Mouse (Mus musculus) heart, embryonic 16.5 days (tissue): ENCODE results near the gene Bloc1s6. TPM values are rescaled to one million over a fixed set of nuclear protein-coding genes. Genes with fewer than 3 reads are reported as not detected.

Source experiments
- ATAC-seq: fragments of 200-750 bp; cut with Nextera tagmentation; replicated peaks from 2 replicates; pipeline ENCODE4 v1.8.0; 2017; ENCODE audit warnings: moderate number of reproducible peaks; ENCODE audit not compliant: insufficient read depth, low FRiP score; ENCODE audit errors: extremely low read depth
- H3K27ac ChIP-seq: fragments of 300-500 bp; sonication (generic); 2 replicates; pipeline ENCODE4 v1.5.1; 2014; ENCODE audit warnings: mild to moderate bottlenecking, low read length, control low read depth, moderate library complexity
- H3K27me3 ChIP-seq: fragments of 300-500 bp; sonication (generic); 2 replicates; pipeline ENCODE4 v1.6.1; 2014; ENCODE audit warnings: low read length, mixed read lengths; ENCODE audit not compliant: control insufficient read depth, insufficient read depth
- H3K36me3 ChIP-seq: fragments of 300-500 bp; sonication (generic); 2 replicates; pipeline ENCODE4 v1.6.1; 2014; ENCODE audit not compliant: control insufficient read depth, insufficient read depth
- H3K4me1 ChIP-seq: fragments of 300-500 bp; sonication (generic); 2 replicates; pipeline ENCODE4 v1.6.1; 2014; ENCODE audit warnings: low read length, mixed read lengths; ENCODE audit not compliant: control insufficient read depth, insufficient read depth
- H3K4me2 ChIP-seq: fragments of 300-500 bp; sonication (generic); 2 replicates; pipeline ENCODE4 v1.6.1; 2014; ENCODE audit warnings: low read depth, mild to moderate bottlenecking, control low read depth, low read length
- H3K4me3 ChIP-seq: fragments of 300-500 bp; sonication (generic); 2 replicates; pipeline ENCODE4 v1.5.1; 2014; ENCODE audit warnings: mild to moderate bottlenecking, control low read depth, low read length
- H3K9ac ChIP-seq: fragments of 300-500 bp; sonication (generic); 2 replicates; pipeline ENCODE4 v1.6.1; 2014; ENCODE audit warnings: low read length, control low read depth
- H3K9me3 ChIP-seq: fragments of 300-500 bp; sonication (generic); replicated peaks from 2 replicates; pipeline ENCODE4 v1.6.1; 2016; ENCODE audit warnings: low read length; ENCODE audit not compliant: control insufficient read depth
- WGBS: fragments of 180-500 bp; shearing (Covaris S2); extraction: QIAGEN DNeasy Blood & Tissue Kit; methylation state at CpG from one replicate; pipeline ENCODE4 v1.1.7; 2014; 5-methylcytosine and 5-hydroxymethylcytosine counted together
- polyA plus RNA-seq: library from polyadenylated mRNA; unstranded; fragments of >200 nt; fragmentation: Nextera tagmentation; extraction: Ambion mirVana; gene quantifications from 2 replicates; pipeline ENCODE4 v1.2.1, GENCODE M21; 2015

Bloc1s6 gene
- polyA plus RNA-seq, 1 experiment from 2014 or later, result 36.0 TPM

- Histone ChIP-seq H3K4me3 (no peak overlapping the region), H3K4me2 (no peak overlapping the region), H3K36me3 (no peaks in the 10 kb centered on the region), H3K9me3 (no peaks in the 10 kb centered on the region), H3K27ac (no peak overlapping the region), H3K27me3 (no peaks in the 10 kb centered on the region), H3K9ac (no peak overlapping the region), H3K4me1 (peaks cover 2% of the 10 kb centered on the region; the same call in 1 of the 2 replicates)
- ATAC-seq, result no peak
- WGBS, result 82% methylated on average over 1 of the region's 1 CpGs
Measured at GRCm38 (mm10) chr2:122775491-122775890, 37.2 kb downstream of the Bloc1s6 start.

- no peaks in the 10 kb centered on the region for H3K9me3 ChIP-seq
- H3K4me2 ChIP-seq, result no peak overlapping the region
- H3K36me3 ChIP-seq, result no peaks in the 10 kb centered on the region
- no peaks in the 10 kb centered on the region for H3K27me3 ChIP-seq
- 49% methylated on average over 2 of the region's 2 CpGs for WGBS
- H3K27ac ChIP-seq, result no peak overlapping the region
- H3K4me3 ChIP-seq, result no peak overlapping the region
- no peak overlapping the region for H3K9ac ChIP-seq
- no peak for ATAC-seq
- H3K4me1 ChIP-seq, result peaks cover 2% of the 10 kb centered on the region; the same call in 1 of the 2 replicates
Measured at GRCm38 (mm10) chr2:122776823-122777222, 38.5 kb downstream of the Bloc1s6 start.

GRCm38 (mm10) chr2:122779967-122780366 lies 41.7 kb downstream of the Bloc1s6 start:
- no peak overlapping the region for H3K4me3 ChIP-seq
- H3K27ac ChIP-seq, result no peak overlapping the region
- 57% methylated on average over 5 of the region's 5 CpGs for WGBS
- no peaks in the 10 kb centered on the region for H3K27me3 ChIP-seq
- no peaks in the 10 kb centered on the region for H3K9me3 ChIP-seq
- no peak overlapping the region for H3K4me2 ChIP-seq
- H3K9ac ChIP-seq, result no peak overlapping the region
- no peak for ATAC-seq
- H3K36me3 ChIP-seq, result no peaks in the 10 kb centered on the region
- peaks cover 2% of the 10 kb centered on the region; the same call in 1 of the 2 replicates for H3K4me1 ChIP-seq

- H3K27ac ChIP-seq, result no peak overlapping the region
- H3K9me3 ChIP-seq, result no peaks in the 10 kb centered on the region
- H3K4me3 ChIP-seq, result no peak overlapping the region
- WGBS, result 39% methylated on average over 3 of the region's 3 CpGs
- H3K4me1 ChIP-seq, result peaks cover 2% of the 10 kb centered on the region; the same call in 1 of the 2 replicates
- H3K27me3 ChIP-seq, result no peaks in the 10 kb centered on the region
- no peak overlapping the region for H3K9ac ChIP-seq
- ATAC-seq, result no peak
- no peak overlapping the region for H3K4me2 ChIP-seq
- H3K36me3 ChIP-seq, result no peaks in the 10 kb centered on the region
Measured at GRCm38 (mm10) chr2:122780447-122780846, 42.1 kb downstream of the Bloc1s6 start.

- no peaks in the 10 kb centered on the region for H3K27me3 ChIP-seq
- H3K36me3 ChIP-seq, result no peaks in the 10 kb centered on the region
- H3K9ac ChIP-seq, result no peak overlapping the region
- H3K4me2 ChIP-seq, result no peak overlapping the region
- H3K4me3 ChIP-seq, result no peak overlapping the region
- WGBS, result 69% methylated on average over 8 of the region's 8 CpGs
- H3K27ac ChIP-seq, result no peak overlapping the region
- no peaks in the 10 kb centered on the region for H3K9me3 ChIP-seq
- peaks cover 2% of the 10 kb centered on the region; the same call in 1 of the 2 replicates for H3K4me1 ChIP-seq
- ATAC-seq, result no peak
Measured at GRCm38 (mm10) chr2:122781590-122782356, 43.5 kb downstream of the Bloc1s6 start.

- no peak for ATAC-seq
- Histone ChIP-seq H3K36me3 (no peaks in the 10 kb centered on the region), H3K9me3 (no peaks in the 10 kb centered on the region), H3K27ac (no peak overlapping the region), H3K4me1 (peaks cover 2% of the 10 kb centered on the region; the same call in 1 of the 2 replicates), H3K27me3 (no peaks in the 10 kb centered on the region), H3K9ac (no peak overlapping the region), H3K4me2 (no peak overlapping the region), H3K4me3 (no peak overlapping the region)
- 91% methylated on average over 2 of the region's 2 CpGs for WGBS
Measured at GRCm38 (mm10) chr2:122783730-122784129, 45.4 kb downstream of the Bloc1s6 start.

- H3K27ac ChIP-seq, result no peak overlapping the region
- ATAC-seq, result no peak
- no peak overlapping the region for H3K9ac ChIP-seq
- H3K4me1 ChIP-seq, result peaks cover 2% of the 10 kb centered on the region; the same call in 1 of the 2 replicates
- 85% methylated on average over 3 of the region's 3 CpGs for WGBS
- no peak overlapping the region for H3K4me3 ChIP-seq
- H3K27me3 ChIP-seq, result no peaks in the 10 kb centered on the region
- no peaks in the 10 kb centered on the region for H3K9me3 ChIP-seq
- H3K4me2 ChIP-seq, result no peak overlapping the region
- H3K36me3 ChIP-seq, result no peaks in the 10 kb centered on the region
Measured at GRCm38 (mm10) chr2:122784701-122785100, 46.4 kb downstream of the Bloc1s6 start.

- Histone ChIP-seq H3K9me3 (no peaks in the 10 kb centered on the region), H3K36me3 (no peaks in the 10 kb centered on the region), H3K9ac (no peak overlapping the region), H3K4me3 (no peak overlapping the region), H3K4me1 (no peaks in the 10 kb centered on the region), H3K27ac (no peak overlapping the region), H3K27me3 (no peaks in the 10 kb centered on the region), H3K4me2 (no peak overlapping the region)
- 77% methylated on average over 2 of the region's 2 CpGs for WGBS
- ATAC-seq, result no peak
Measured at GRCm38 (mm10) chr2:122786167-122786566, 47.9 kb downstream of the Bloc1s6 start.

- Histone ChIP-seq H3K9ac (no peak overlapping the region), H3K4me2 (no peak overlapping the region), H3K27me3 (no peaks in the 10 kb centered on the region), H3K4me3 (no peak overlapping the region), H3K9me3 (no peaks in the 10 kb centered on the region), H3K27ac (no peak overlapping the region; the same call in 1 of the 2 replicates), H3K4me1 (no peaks in the 10 kb centered on the region), H3K36me3 (no peaks in the 10 kb centered on the region)
- 0 out of 2 replicates have a peak, but pooled peaks have one; percentile 28 for ATAC-seq
- 75% methylated on average over 7 of the region's 7 CpGs for WGBS
Measured at GRCm38 (mm10) chr2:122789311-122789710, 51.0 kb downstream of the Bloc1s6 start.
